Mouse (Mus musculus): ENCODE results near the gene Cdk14. TPM values are rescaled to one million over a fixed set of nuclear protein-coding genes. Genes with fewer than 3 reads are reported as not detected.

The Cdk14 gene
- 7.7 and 13.2 TPM in 2 replicates for polyA plus RNA-seq (2015; fragmentation: Nextera tagmentation; extraction: Ambion mirVana)

DNA sequence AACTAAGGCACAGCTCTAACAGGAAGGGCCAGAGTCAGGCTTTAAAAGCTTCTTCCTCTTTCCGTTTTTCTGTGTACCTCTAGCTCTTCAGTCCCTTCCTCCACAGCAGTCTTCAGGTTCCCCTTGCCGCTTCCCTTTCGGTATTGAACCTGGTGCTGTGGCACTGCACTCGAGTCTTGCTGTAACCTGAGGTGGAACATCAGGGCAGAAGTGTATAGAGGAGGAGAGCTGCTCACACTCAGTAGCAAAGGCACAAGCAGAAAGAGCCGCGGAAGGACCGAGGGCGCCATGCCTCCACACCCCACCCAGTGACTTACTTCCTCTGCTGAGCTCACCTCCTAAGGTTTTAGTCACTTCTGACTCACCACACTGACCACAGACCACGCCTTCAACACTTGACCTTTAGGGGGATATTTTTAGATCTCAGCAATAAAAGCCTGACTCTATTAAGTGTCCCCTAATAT lies at the start of gene Cdk14:
Gene Cdk14, minus strand, starts transcription at position 321 of the 464 bp plus-strand sequence.

DNA sequence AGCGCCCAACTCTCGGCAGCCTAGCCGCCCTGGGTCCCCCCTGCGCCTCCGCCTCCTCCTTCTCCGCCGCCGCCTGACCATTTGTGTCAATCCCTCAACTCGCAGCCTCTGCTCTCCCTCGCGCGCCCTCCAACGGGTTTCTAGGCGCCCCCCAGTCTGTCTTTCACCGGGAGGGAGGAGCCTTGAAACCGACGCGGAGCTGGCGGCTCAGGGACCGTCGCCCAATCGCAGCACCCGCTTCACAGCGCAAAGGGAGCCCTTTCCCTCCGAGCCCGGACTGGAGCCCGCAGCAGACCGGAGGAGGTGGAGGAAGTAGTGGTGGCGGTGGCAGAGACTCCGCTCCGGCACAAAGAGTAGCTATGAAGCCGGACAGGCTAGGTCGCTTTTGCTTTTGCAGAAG lies 662.2 kb downstream of the Cdk14 start, which contains the start of gene Fzd1:
Gene Fzd1, minus strand, starts transcription at position 134 of the 400 bp plus-strand sequence.

Small RNA genes within 50 kb of the gene (microRNA-seq; reads per million reads assigned to microRNA genes)
- gene Gm25037 (ENCODE audit: borderline replicate concordance, insufficient number of aligned reads) (not detected), gene Gm44483 (ENCODE audit: borderline replicate concordance, insufficient number of aligned reads) (not detected)

Other genes with a start within 250 kb of the Cdk14 start
- not detected in 2 replicates for gene 1700015F17Rik, start 58.8 kb upstream of the Cdk14 start, polyA plus RNA-seq (2015; fragmentation: Nextera tagmentation; extraction: Ambion mirVana)
- gene Cldn12, start 94.6 kb upstream of the Cdk14 start, polyA plus RNA-seq (2015; fragmentation: Nextera tagmentation; extraction: Ambion mirVana), result 7.3 and 8.3 TPM in 2 replicates
- gene Gtpbp10, start 139.2 kb upstream of the Cdk14 start, polyA plus RNA-seq (2015; fragmentation: Nextera tagmentation; extraction: Ambion mirVana), result 20.1 and 23.1 TPM in 2 replicates
- gene Gm8773, start 153.5 kb upstream of the Cdk14 start, polyA plus RNA-seq (2015; fragmentation: Nextera tagmentation; extraction: Ambion mirVana), result 3.1 and 5.6 TPM in 2 replicates
- gene Cfap69, start 243.9 kb upstream of the Cdk14 start, polyA plus RNA-seq (2015; fragmentation: Nextera tagmentation; extraction: Ambion mirVana), result 3.2 and 3.7 TPM in 2 replicates

All from adrenal gland, postnatal 0 days (tissue).